Mouse (Mus musculus) midbrain, embryonic 12.5 days (tissue): Measurements from ENCODE around the gene Zfp423. TPM values are rescaled to one million over a fixed set of nuclear protein-coding genes. Genes with fewer than 3 reads are reported as not detected.
"Not testable (repeated sequence)": the region's sequence is repeated elsewhere in the genome, so short reads cannot be mapped to it uniquely, and the experiment has no call there.

Experiments used
- ATAC-seq: fragments of 200-750 bp; cut with Nextera tagmentation; 2 replicates; pipeline ENCODE4 v1.8.0; 2017; ENCODE audit warnings: low read depth, moderate TSS enrichment, moderate library complexity; ENCODE audit not compliant: low FRiP score
- H3K27ac ChIP-seq: fragments of 300-500 bp; sonication (generic); replicated peaks from 2 replicates; pipeline ENCODE4 v1.5.1; 2016; ENCODE audit warnings: mild to moderate bottlenecking
- H3K27me3 ChIP-seq: fragments of 300-500 bp; sonication (generic); 2 replicates; pipeline ENCODE4 v1.6.1; 2016; ENCODE audit warnings: mild to moderate bottlenecking
- H3K36me3 ChIP-seq: fragments of 300-500 bp; sonication (generic); 2 replicates; pipeline ENCODE4 v1.6.1; 2016
- H3K4me1 ChIP-seq: fragments of 300-500 bp; sonication (generic); 2 replicates; pipeline ENCODE4 v1.6.1; 2016
- H3K4me2 ChIP-seq: fragments of 300-500 bp; sonication (generic); replicated peaks from 2 replicates; pipeline ENCODE4 v1.6.1; 2016; ENCODE audit warnings: mild to moderate bottlenecking, moderate library complexity
- H3K4me3 ChIP-seq: fragments of 300-500 bp; sonication (generic); 2 replicates; pipeline ENCODE4 v1.5.1; 2016; ENCODE audit warnings: mild to moderate bottlenecking
- H3K9ac ChIP-seq: fragments of 300-500 bp; sonication (generic); replicated peaks from 2 replicates; pipeline ENCODE4 v1.6.1; 2016; ENCODE audit warnings: mild to moderate bottlenecking, moderate library complexity
- H3K9me3 ChIP-seq: fragments of 300-500 bp; sonication (generic); 2 replicates; pipeline ENCODE4 v1.6.1; 2016; ENCODE audit warnings: mild to moderate bottlenecking
- WGBS: fragments of 180-500 bp; shearing (Covaris S2); methylation state at CpG from one replicate; pipeline ENCODE4 v1.1.7; 2016; 5-methylcytosine and 5-hydroxymethylcytosine counted together
- polyA plus RNA-seq: library from polyadenylated mRNA; unstranded; fragments of >200 nt; fragmentation: Nextera tagmentation; extraction: Ambion mirVana; gene quantifications from 2 replicates; pipeline ENCODE4 v1.2.1, GENCODE M21; 2016

The Zfp423 gene
- polyA plus RNA-seq, 1 experiment from 2014 or later: 47.9 TPM

- Histone ChIP-seq H3K27ac (no peak overlapping the region), H3K36me3 (peaks cover 16% of the 10 kb centered on the region), H3K27me3 (no peaks in the 10 kb centered on the region), H3K4me2 (no peak overlapping the region), H3K4me1 (peaks cover 6% of the 10 kb centered on the region; the same call in 1 of the 2 replicates), H3K9me3 (no peaks in the 10 kb centered on the region), H3K4me3 (no peak overlapping the region), H3K9ac (no peak overlapping the region)
- WGBS: 88% methylated on average over 3 of the region's 3 CpGs
- no peak for ATAC-seq
Measured at GRCm38 (mm10) chr8:87851871-87852270, 107.5 kb downstream of the Zfp423 start.

- H3K27ac ChIP-seq: no peak overlapping the region
- no peaks in the 10 kb centered on the region for H3K27me3 ChIP-seq
- ATAC-seq: no peak
- peaks cover 6% of the 10 kb centered on the region; the same call in 1 of the 2 replicates for H3K4me1 ChIP-seq
- H3K4me2 ChIP-seq: no peak overlapping the region
- no peak overlapping the region for H3K9ac ChIP-seq
- WGBS: 92% methylated on average over 5 of the region's 5 CpGs
- no peaks in the 10 kb centered on the region for H3K9me3 ChIP-seq
- H3K36me3 ChIP-seq: peaks cover 16% of the 10 kb centered on the region; the same call in 1 of the 2 replicates
- no peak overlapping the region for H3K4me3 ChIP-seq
Measured at GRCm38 (mm10) chr8:87851380-87851779, 108.0 kb downstream of the Zfp423 start.

GRCm38 (mm10) chr8:87848836-87849235, 110.6 kb downstream of the Zfp423 start:
- ATAC-seq: no peak
- Histone ChIP-seq H3K27me3 (no peaks in the 10 kb centered on the region), H3K36me3 (peaks cover 25% of the 10 kb centered on the region), H3K4me3 (no peak overlapping the region), H3K27ac (no peak overlapping the region), H3K9ac (no peak overlapping the region), H3K4me2 (no peak overlapping the region), H3K9me3 (no peaks in the 10 kb centered on the region), H3K4me1 (peaks cover 6% of the 10 kb centered on the region; the same call in 1 of the 2 replicates)
- WGBS: 92% methylated on average over 5 of the region's 5 CpGs

- 79% methylated on average over 6 of the region's 6 CpGs for WGBS
- Histone ChIP-seq H3K4me2 (no peak overlapping the region), H3K27ac (no peak overlapping the region), H3K9me3 (no peaks in the 10 kb centered on the region), H3K9ac (no peak overlapping the region), H3K36me3 (peaks cover 25% of the 10 kb centered on the region), H3K4me3 (no peak overlapping the region), H3K27me3 (no peaks in the 10 kb centered on the region), H3K4me1 (peaks cover 6% of the 10 kb centered on the region; the same call in 1 of the 2 replicates)
- no peak for ATAC-seq
Measured at GRCm38 (mm10) chr8:87847796-87848195, 111.6 kb downstream of the Zfp423 start.

GRCm38 (mm10) chr8:87842096-87842495, 117.3 kb downstream of the Zfp423 start:
- H3K27ac ChIP-seq: 0 out of 2 replicates have a peak overlapping the region, but pooled peaks have one; percentile 35
- H3K9me3 ChIP-seq: not testable (repeated sequence)
- 90% methylated on average over 11 of the region's 11 CpGs for WGBS

GRCm38 (mm10) chr8:87837266-87837665, 122.1 kb downstream of the Zfp423 start:
- H3K27ac ChIP-seq: peak overlapping the region; percentile 86
- H3K9ac ChIP-seq: peak overlapping the region; percentile 20; the same call in 1 of the 2 replicates
- peak overlapping the region; percentile 37 for H3K4me2 ChIP-seq
- H3K27me3 ChIP-seq: no peaks in the 10 kb centered on the region
- 4% methylated on average over 3 of the region's 6 CpGs for WGBS
- peaks cover 4% of the 10 kb centered on the region; the same call in 1 of the 2 replicates for H3K36me3 ChIP-seq
- H3K9me3 ChIP-seq: no peaks in the 10 kb centered on the region
- peaks cover 74% of the 10 kb centered on the region for H3K4me1 ChIP-seq
- peak; percentile 63 for ATAC-seq
- no peak overlapping the region for H3K4me3 ChIP-seq

More at GRCm38 (mm10) chr8:87842096-87842495, 117.3 kb downstream of the Zfp423 start:
- ATAC-seq, H3K4me3 ChIP-seq, H3K27me3 ChIP-seq, H3K9ac ChIP-seq, H3K4me2 ChIP-seq: not testable (repeated sequence)
- Histone ChIP-seq H3K4me1 (peaks cover 26% of the 10 kb centered on the region), H3K36me3 (peaks cover 21% of the 10 kb centered on the region)

- Histone ChIP-seq H3K4me3 (no peak overlapping the region), H3K4me1 (peaks cover 74% of the 10 kb centered on the region), H3K4me2 (peak overlapping the region; percentile 37), H3K36me3 (peaks cover 4% of the 10 kb centered on the region; the same call in 1 of the 2 replicates), H3K27me3 (no peaks in the 10 kb centered on the region), H3K27ac (peak overlapping the region; percentile 86), H3K9me3 (no peaks in the 10 kb centered on the region), H3K9ac (no peak overlapping the region)
- WGBS: 10% methylated on average over 16 of the region's 16 CpGs
- ATAC-seq: peak; percentile 86
Measured at GRCm38 (mm10) chr8:87836866-87837265, 122.5 kb downstream of the Zfp423 start.

GRCm38 (mm10) chr8:87835924-87836323, 123.5 kb downstream of the Zfp423 start:
- no peak overlapping the region for H3K4me3 ChIP-seq

GRCm38 (mm10) chr8:87835411-87835821, 124.0 kb downstream of the Zfp423 start:
- Histone ChIP-seq H3K27ac (peak overlapping the region; percentile 86), H3K9me3 (no peaks in the 10 kb centered on the region), H3K9ac (peak overlapping the region; percentile 34; the same call in 1 of the 2 replicates), H3K4me2 (peak overlapping the region; percentile 33), H3K4me1 (peaks cover 85% of the 10 kb centered on the region), H3K27me3 (no peaks in the 10 kb centered on the region), H3K36me3 (peaks cover 4% of the 10 kb centered on the region; the same call in 1 of the 2 replicates), H3K4me3 (no peak overlapping the region)
- ATAC-seq: no peak
- WGBS: 1% methylated on average over 11 of the region's 11 CpGs

More at GRCm38 (mm10) chr8:87835924-87836323, 123.5 kb downstream of the Zfp423 start:
- Histone ChIP-seq H3K4me1 (peaks cover 80% of the 10 kb centered on the region), H3K27me3 (no peaks in the 10 kb centered on the region), H3K36me3 (peaks cover 4% of the 10 kb centered on the region; the same call in 1 of the 2 replicates), H3K4me2 (peak overlapping the region; percentile 33), H3K9me3 (no peaks in the 10 kb centered on the region), H3K9ac (no peak overlapping the region), H3K27ac (peak overlapping the region; percentile 86)
- no peak for ATAC-seq
- 2% methylated on average over 7 of the region's 7 CpGs for WGBS

GRCm38 (mm10) chr8:87834656-87835055, 124.7 kb downstream of the Zfp423 start:
- Histone ChIP-seq H3K9me3 (no peaks in the 10 kb centered on the region), H3K4me2 (no peak overlapping the region), H3K36me3 (peaks cover 4% of the 10 kb centered on the region; the same call in 1 of the 2 replicates), H3K9ac (peak overlapping the region; percentile 34; the same call in 1 of the 2 replicates), H3K4me3 (no peak overlapping the region), H3K4me1 (peaks cover 91% of the 10 kb centered on the region), H3K27me3 (no peaks in the 10 kb centered on the region), H3K27ac (peak overlapping the region; percentile 86)
- ATAC-seq: no peak
- 3% methylated on average over 5 of the region's 5 CpGs for WGBS

GRCm38 (mm10) chr8:87833841-87834620, 125.4 kb downstream of the Zfp423 start:
- Histone ChIP-seq H3K4me1 (peaks cover 98% of the 10 kb centered on the region), H3K36me3 (peaks cover 3% of the 10 kb centered on the region; the same call in 1 of the 2 replicates), H3K27ac (peak overlapping the region; percentile 93), H3K4me2 (peak overlapping the region; percentile 19; the same call in 1 of the 2 replicates), H3K27me3 (no peaks in the 10 kb centered on the region), H3K9me3 (no peaks in the 10 kb centered on the region), H3K9ac (0 out of 2 replicates have a peak overlapping the region, but pooled peaks have one; percentile 34), H3K4me3 (no peak overlapping the region)
- 16% methylated on average over 12 of the region's 12 CpGs for WGBS
- ATAC-seq: no peak

GRCm38 (mm10) chr8:87833339-87833738, 126.1 kb downstream of the Zfp423 start:
- Histone ChIP-seq H3K27me3 (no peaks in the 10 kb centered on the region), H3K36me3 (no peaks in the 10 kb centered on the region), H3K4me2 (peak overlapping the region; percentile 19), H3K27ac (peak overlapping the region; percentile 93), H3K9me3 (no peaks in the 10 kb centered on the region), H3K9ac (peak overlapping the region; percentile 37; the same call in 1 of the 2 replicates), H3K4me1 (peaks cover 94% of the 10 kb centered on the region), H3K4me3 (no peak overlapping the region)
- no peak for ATAC-seq
- 24% methylated on average over 13 of the region's 13 CpGs for WGBS
